Mouse (Mus musculus) limb, embryonic 15.5 days (tissue): Measurements from ENCODE around the gene Fam90a1b. TPM values are rescaled to one million over a fixed set of nuclear protein-coding genes. Genes with fewer than 3 reads are reported as not detected.
"Not testable (repeated sequence)": the region's sequence is repeated elsewhere in the genome, so short reads cannot be mapped to it uniquely, and the experiment has no call there.

Experiments
- ATAC-seq: fragments of 200-750 bp; cut with Nextera tagmentation; 2 replicates; pipeline ENCODE4 v1.8.0; 2017; ENCODE audit warnings: low read depth, moderate TSS enrichment; ENCODE audit not compliant: insufficient number of reproducible peaks, low FRiP score, low TSS enrichment
- H3K27ac ChIP-seq: fragments of 300-500 bp; sonication (generic); 2 replicates; pipeline ENCODE4 v1.5.1; 2015; ENCODE audit warnings: moderate library complexity, mild to moderate bottlenecking, inconsistent platforms
- H3K27me3 ChIP-seq: fragments of 300-500 bp; sonication (generic); 2 replicates; pipeline ENCODE4 v1.6.1; 2015; ENCODE audit warnings: inconsistent platforms
- H3K36me3 ChIP-seq: fragments of 300-500 bp; sonication (generic); 2 replicates; pipeline ENCODE4 v1.6.1; 2015; ENCODE audit warnings: inconsistent platforms
- H3K4me1 ChIP-seq: fragments of 300-500 bp; sonication (generic); 2 replicates; pipeline ENCODE4 v1.6.1; 2015; ENCODE audit warnings: inconsistent platforms
- H3K4me2 ChIP-seq: fragments of 300-500 bp; sonication (generic); 2 replicates; pipeline ENCODE4 v1.6.1; 2015; ENCODE audit warnings: mild to moderate bottlenecking, inconsistent platforms
- H3K4me3 ChIP-seq: fragments of 300-500 bp; sonication (generic); 2 replicates; pipeline ENCODE4 v1.5.1; 2015; ENCODE audit warnings: mild to moderate bottlenecking, inconsistent platforms
- H3K9ac ChIP-seq: fragments of 300-500 bp; sonication (generic); 2 replicates; pipeline ENCODE4 v1.6.1; 2015; ENCODE audit warnings: inconsistent platforms
- H3K9me3 ChIP-seq: fragments of 300-500 bp; sonication (generic); 2 replicates; pipeline ENCODE4 v1.6.1; 2016; ENCODE audit warnings: inconsistent platforms
- WGBS: fragments of 180-500 bp; shearing (Covaris S2); methylation state at CpG from one replicate; pipeline ENCODE4 v1.1.7; 2015; 5-methylcytosine and 5-hydroxymethylcytosine counted together
- microRNA-seq: library from miRNA; unstranded; fragments of <30 nt; microRNA quantifications from one replicate; pipeline ENCODE4, GENCODE M21; 2016
- polyA plus RNA-seq: library from polyadenylated mRNA; unstranded; fragments of >200 nt; fragmentation: Nextera tagmentation; extraction: Ambion mirVana; gene quantifications from 2 replicates; pipeline ENCODE4 v1.2.1, GENCODE M21; 2015

Gene Fam90a1b
- polyA plus RNA-seq, result 0.08 TPM in 1 of 2 replicates, not detected in the other

GRCm38 (mm10) chrX:94366670-94367241, at the start of gene Fam90a1b, which contains the start of gene Apoo:
Fam90a1b (minus strand) TSS chrX:94366777.
Apoo (plus strand) TSS chrX:94367117.
- Histone ChIP-seq H3K36me3 (no peaks in the 10 kb centered on the region), H3K9me3 (no peaks in the 10 kb centered on the region), H3K27me3 (peaks cover 43% of the 10 kb centered on the region), H3K9ac (peak within 1 kb of the TSS; percentile 14; the same call in 1 of the 2 replicates), H3K27ac (peak within 1 kb of the TSS; percentile 69), H3K4me2 (peak within 1 kb of the TSS; percentile 52), H3K4me3 (peak within 1 kb of the TSS; percentile 59), H3K4me1 (no peaks in the 10 kb centered on the region)
- ATAC-seq, result peak; percentile 98
- WGBS, result 18% methylated on average over 46 of the region's 46 CpGs

GRCm38 (mm10) chrX:94408975-94409374, 42.4 kb upstream of the Fam90a1b start:
- no peaks in the 10 kb centered on the region for H3K36me3 ChIP-seq
- H3K4me1 ChIP-seq, result no peaks in the 10 kb centered on the region
- no peak for ATAC-seq
- no peak overlapping the region for H3K27ac ChIP-seq
- no peak overlapping the region for H3K4me3 ChIP-seq
- H3K9ac ChIP-seq, result no peak overlapping the region
- no peak overlapping the region for H3K4me2 ChIP-seq
- 52% methylated on average over 3 of the region's 3 CpGs for WGBS
- no peaks in the 10 kb centered on the region for H3K9me3 ChIP-seq
- H3K27me3 ChIP-seq, result 0 out of 2 replicates have a peak, but pooled peaks cover 3% of the 10 kb centered on the region

GRCm38 (mm10) chrX:94378734-94379133, 12.2 kb upstream of the Fam90a1b start:
- Histone ChIP-seq H3K9me3 (no peaks in the 10 kb centered on the region), H3K27me3 (peaks cover 26% of the 10 kb centered on the region), H3K4me1 (no peaks in the 10 kb centered on the region), H3K4me2 (no peak overlapping the region), H3K27ac (no peak overlapping the region), H3K36me3 (no peaks in the 10 kb centered on the region), H3K9ac (no peak overlapping the region), H3K4me3 (no peak overlapping the region)
- no peak for ATAC-seq
- 79% methylated on average over 5 of the region's 5 CpGs for WGBS

GRCm38 (mm10) chrX:94367248-94367647, 671 bp upstream of the Fam90a1b start:
- Histone ChIP-seq H3K9ac (peak overlapping the region; percentile 14; the same call in 1 of the 2 replicates), H3K4me3 (peak overlapping the region; percentile 59), H3K4me1 (no peaks in the 10 kb centered on the region), H3K27me3 (peaks cover 40% of the 10 kb centered on the region), H3K27ac (peak overlapping the region; percentile 69), H3K9me3 (no peaks in the 10 kb centered on the region), H3K4me2 (peak overlapping the region; percentile 43), H3K36me3 (no peaks in the 10 kb centered on the region)
- ATAC-seq, result peak; percentile 36; the same call in 1 of the 2 replicates
- 21% methylated on average over 16 of the region's 17 CpGs for WGBS

GRCm38 (mm10) chrX:94366029-94366428, 548 bp downstream of the Fam90a1b start:
- Histone ChIP-seq H3K4me1 (no peaks in the 10 kb centered on the region), H3K36me3 (no peaks in the 10 kb centered on the region), H3K9ac (no peak overlapping the region), H3K4me3 (peak overlapping the region; percentile 59), H3K9me3 (no peaks in the 10 kb centered on the region), H3K27me3 (peaks cover 44% of the 10 kb centered on the region), H3K27ac (no peak overlapping the region), H3K4me2 (peak overlapping the region; percentile 52)
- ATAC-seq, result no peak
- WGBS, result 17% methylated on average over 15 of the region's 16 CpGs

DNA sequence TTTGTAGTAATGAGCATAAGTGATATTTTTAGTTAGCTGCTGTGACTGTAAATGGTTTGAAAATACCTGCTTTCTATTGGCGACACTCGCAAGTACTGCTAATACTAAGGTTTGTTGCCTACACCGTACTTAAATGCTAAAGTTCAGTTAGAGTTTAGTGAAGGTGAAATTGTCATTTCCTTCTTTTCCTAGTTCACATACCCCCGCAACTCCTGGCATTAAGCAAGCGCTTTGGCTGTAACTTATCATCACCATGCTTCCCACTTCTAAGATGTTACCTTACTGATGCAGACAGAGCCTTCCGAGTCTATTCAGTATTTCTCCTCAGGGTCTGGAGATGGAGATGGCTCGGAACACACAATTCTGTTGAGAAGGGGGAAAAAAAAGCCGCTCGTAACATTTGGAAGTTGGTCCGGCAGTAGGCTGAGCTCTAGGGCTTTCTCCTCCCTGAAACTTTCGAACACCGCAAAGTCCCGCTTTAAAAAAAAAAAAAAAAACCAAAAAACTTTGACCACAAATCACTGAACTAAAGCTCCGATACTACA, 1.1 kb downstream of the Fam90a1b start:
- WGBS, result 24% methylated on average over 14 of the region's 14 CpGs
- peak overlapping the region; percentile 59 for H3K4me3 ChIP-seq

GRCm38 (mm10) chrX:94343638-94344037, 22.9 kb downstream of the Fam90a1b start:
- not testable (repeated sequence) for H3K4me2 ChIP-seq, H3K4me3 ChIP-seq, H3K27ac ChIP-seq, H3K9ac ChIP-seq, H3K9me3 ChIP-seq, H3K36me3 ChIP-seq, H3K4me1 ChIP-seq, ATAC-seq
- WGBS, result 97% methylated on average over 4 of the region's 4 CpGs
- H3K27me3 ChIP-seq, result peaks cover 24% of the 10 kb centered on the region; the same call in 1 of the 2 replicates

More for the DNA sequence above, 1.1 kb downstream of the Fam90a1b start:
- no peaks in the 10 kb centered on the region for H3K9me3 ChIP-seq
- H3K9ac ChIP-seq, result no peak overlapping the region
- H3K36me3 ChIP-seq, result no peaks in the 10 kb centered on the region
- peak overlapping the region; percentile 52 for H3K4me2 ChIP-seq
- H3K27ac ChIP-seq, result no peak overlapping the region
- no peaks in the 10 kb centered on the region for H3K4me1 ChIP-seq
- H3K27me3 ChIP-seq, result peaks cover 44% of the 10 kb centered on the region
- ATAC-seq, result no peak

GRCm38 (mm10) chrX:94321036-94321902, 45.3 kb downstream of the Fam90a1b start:
- H3K4me3 ChIP-seq, result no peak overlapping the region
- H3K4me2 ChIP-seq, result no peak overlapping the region
- H3K4me1 ChIP-seq, result no peaks in the 10 kb centered on the region
- 80% methylated on average over 11 of the region's 11 CpGs for WGBS
- no peak for ATAC-seq
- H3K27me3 ChIP-seq, result peaks cover 29% of the 10 kb centered on the region; the same call in 1 of the 2 replicates
- H3K36me3 ChIP-seq, result no peaks in the 10 kb centered on the region
- H3K9me3 ChIP-seq, result no peaks in the 10 kb centered on the region
- no peak overlapping the region for H3K27ac ChIP-seq
- no peak overlapping the region for H3K9ac ChIP-seq

Small RNAs within 50 kb of the gene (microRNA-seq; reads per million reads assigned to microRNA genes)
- not detected for gene Gm44477

Other genes starting within 250 kb of the Fam90a1b start
- 33.1 and 33.5 TPM in 2 replicates for gene Zfx, start 243.1 kb downstream of the Fam90a1b start, polyA plus RNA-seq
- 67.4 and 74.5 TPM in 2 replicates for gene Eif2s3x, start 153.9 kb downstream of the Fam90a1b start, polyA plus RNA-seq
- 8.3 and 9.9 TPM in 2 replicates for gene Klhl15, start 132.2 kb downstream of the Fam90a1b start, polyA plus RNA-seq
- gene Apoo, start 340 bp upstream of the Fam90a1b start, polyA plus RNA-seq, result 68.3 and 69.6 TPM in 2 replicates
- 722 and 733 TPM in 2 replicates for gene Maged1, start 175.4 kb upstream of the Fam90a1b start, polyA plus RNA-seq